Mouse (Mus musculus) c-Kit-positive CD71-positive TER-119-positive erythroid progenitor cells, embryonic 14.5 days (primary cell): ENCODE data around the gene Pld1.
"Not testable (repeated sequence)": the region's sequence is repeated elsewhere in the genome, so short reads cannot be mapped to it uniquely, and the experiment has no call there.

Experiments used
- DNase-seq: peaks from one replicate; pipeline ENCODE4 v3.0.0-alpha.2; 2013; ENCODE audit warnings: low spot score

Gene Pld1

GRCm38 (mm10) chr3:27942991-27943390 lies 4.5 kb downstream of the Pld1 start:
- no peak for DNase-seq

GRCm38 (mm10) chr3:27945397-27945796 lies 6.9 kb downstream of the Pld1 start:
- DNase-seq, result not testable (repeated sequence)

- DNase-seq, result no peak
Measured at GRCm38 (mm10) chr3:27949175-27949872, 10.8 kb downstream of the Pld1 start.

GRCm38 (mm10) chr3:27949873-27950250 lies 11.4 kb downstream of the Pld1 start:
- DNase-seq, result no peak

GRCm38 (mm10) chr3:27950726-27951125 lies 12.2 kb downstream of the Pld1 start:
- DNase-seq, result no peak

- no peak for DNase-seq
Measured at GRCm38 (mm10) chr3:27951721-27952120, 13.2 kb downstream of the Pld1 start.

- DNase-seq, result no peak
Measured at GRCm38 (mm10) chr3:27956006-27956405, 17.5 kb downstream of the Pld1 start.

- DNase-seq, result no peak
Measured at GRCm38 (mm10) chr3:27959221-27959620, 20.7 kb downstream of the Pld1 start.

GRCm38 (mm10) chr3:27961162-27961561 lies 22.7 kb downstream of the Pld1 start:
- no peak for DNase-seq

GRCm38 (mm10) chr3:27963795-27964201 lies 25.3 kb downstream of the Pld1 start:
- DNase-seq, result no peak

GRCm38 (mm10) chr3:27968671-27969070 lies 30.2 kb downstream of the Pld1 start:
- DNase-seq, result no peak

- DNase-seq, result no peak
Measured at GRCm38 (mm10) chr3:27973936-27974335, 35.4 kb downstream of the Pld1 start.

GRCm38 (mm10) chr3:27974981-27975380 lies 36.5 kb downstream of the Pld1 start:
- no peak for DNase-seq

GRCm38 (mm10) chr3:27976931-27977544 lies 38.5 kb downstream of the Pld1 start:
- DNase-seq, result no peak

GRCm38 (mm10) chr3:27978030-27978723 lies 39.7 kb downstream of the Pld1 start:
- DNase-seq, result no peak

- DNase-seq, result no peak
Measured at GRCm38 (mm10) chr3:27981591-27981990, 43.1 kb downstream of the Pld1 start.

GRCm38 (mm10) chr3:27982436-27983017 lies 44.0 kb downstream of the Pld1 start:
- DNase-seq, result no peak

- DNase-seq, result no peak
Measured at GRCm38 (mm10) chr3:27983274-27983673, 44.8 kb downstream of the Pld1 start.

- DNase-seq, result peak; percentile 37
Measured at GRCm38 (mm10) chr3:27983935-27984577, 45.6 kb downstream of the Pld1 start.

GRCm38 (mm10) chr3:27984620-27985019 lies 46.1 kb downstream of the Pld1 start:
- DNase-seq, result no peak

GRCm38 (mm10) chr3:27985344-27985743 lies 46.8 kb downstream of the Pld1 start:
- DNase-seq, result no peak

GRCm38 (mm10) chr3:27987891-27988536 lies 49.5 kb downstream of the Pld1 start:
- no peak for DNase-seq
